ENCODE assay signal across 8 mouse cellular contexts in genomic region chr9:45798467-45799164, GRCm38 (mm10). TPM values are rescaled to one million over a fixed set of nuclear protein-coding genes. Genes with fewer than 3 reads are reported as not detected.
DNase-seq lines count a peak whose midpoint lies in the region; ATAC-seq lines count a peak whose summit lies in the region.

No protein-coding gene starts in this region.

- H3K36me3 ChIP-seq in midbrain, embryonic 12.5 days, result peaks cover 26% of the 10 kb centered on the region; the same call in 1 of the 2 replicates

- peak; percentile 41; the same call in 1 of the 2 replicates for ATAC-seq in midbrain, embryonic 12.5 days (ENCODE audit: low FRiP score, low read depth)

- peaks cover 22% of the 10 kb centered on the region for H3K4me1 ChIP-seq in midbrain, embryonic 12.5 days

- H3K9me3 ChIP-seq in midbrain, embryonic 12.5 days, result no peaks in the 10 kb centered on the region

- WGBS in midbrain, embryonic 12.5 days, result 17% methylated on average over 13 of the region's 13 CpGs

- no peak overlapping the region; the same call in 1 of the 2 replicates for H3K27ac ChIP-seq in midbrain, embryonic 12.5 days (replicated peaks)

- H3K9ac ChIP-seq in midbrain, embryonic 12.5 days (replicated peaks), result 0 out of 2 replicates have a peak overlapping the region, but pooled peaks have one; percentile 12

- H3K4me3 ChIP-seq in midbrain, embryonic 12.5 days, result no peak overlapping the region

- peak; percentile 13 for DNase-seq in left cerebral cortex, adult 11 months (ENCODE audit: low spot score)
- no peak for DNase-seq in left cerebral cortex, adult 8-10 months (ENCODE audit: low spot score in 2 of 2)
- peak; percentile 84 for DNase-seq in embryo, embryonic 10.5 days (ENCODE audit: low spot score)
- peak; percentile 22 to 23 for DNase-seq in frontal cortex, postnatal 36 days (ENCODE audit: low spot score in 2 of 2)
- peak; percentile 14 to 42 for DNase-seq in kidney, postnatal 36 days
- DNase-seq in spleen, adult 12 weeks (ENCODE audit: low spot score), result no peak
- DNase-seq in thymus, postnatal 0 days (ENCODE audit: low spot score), result no peak

- no peaks in the 10 kb centered on the region for H3K27me3 ChIP-seq in midbrain, embryonic 12.5 days

- no peak overlapping the region for H3K4me2 ChIP-seq in midbrain, embryonic 12.5 days (replicated peaks)

RNA-seq across cellular contexts. Expression of gene Cep164, which starts 29.9 kb away (rescaled TPM):
- 10 to 100 TPM; 14.9 to 16.3 (median 15.3) TPM for total RNA-seq in left cerebral cortex, adult 8-10 months (2022)
- 16.4 and 17.4 TPM in 2 replicates for polyA plus RNA-seq in midbrain, embryonic 12.5 days (2016; fragmentation: Nextera tagmentation; extraction: Ambion mirVana)
- 22.5 and 24.0 TPM in 2 replicates for polyA plus RNA-seq in thymus, postnatal 0 days (2015; fragmentation: Nextera tagmentation; extraction: Ambion mirVana)

RNA-seq across cellular contexts. Expression of gene Bace1, which starts 39.8 kb away (rescaled TPM):
- total RNA-seq in left cerebral cortex, adult 8-10 months (2022), result 10 to 100 TPM; 76.6 to 81.9 (median 78.9) TPM
- 37.7 and 38.8 TPM in 2 replicates for polyA plus RNA-seq in midbrain, embryonic 12.5 days (2016; fragmentation: Nextera tagmentation; extraction: Ambion mirVana)
- polyA plus RNA-seq in thymus, postnatal 0 days (2015; fragmentation: Nextera tagmentation; extraction: Ambion mirVana), result 8.0 and 10.3 TPM in 2 replicates

Comparison
In these comparisons a context has a peak if more than half of its experiments do, and no peak if none do; other contexts are left out.
1. DNase-seq: peak in left cerebral cortex, adult 11 months (single experiment), embryo, embryonic 10.5 days (single experiment), frontal cortex, postnatal 36 days (2 of 2) and kidney, postnatal 36 days (2 of 2); none in left cerebral cortex, adult 8-10 months (0 of 2), spleen, adult 12 weeks (single experiment) and thymus, postnatal 0 days (single experiment).